9 mouse cellular contexts compared by ENCODE assay signal in the genomic region with DNA sequence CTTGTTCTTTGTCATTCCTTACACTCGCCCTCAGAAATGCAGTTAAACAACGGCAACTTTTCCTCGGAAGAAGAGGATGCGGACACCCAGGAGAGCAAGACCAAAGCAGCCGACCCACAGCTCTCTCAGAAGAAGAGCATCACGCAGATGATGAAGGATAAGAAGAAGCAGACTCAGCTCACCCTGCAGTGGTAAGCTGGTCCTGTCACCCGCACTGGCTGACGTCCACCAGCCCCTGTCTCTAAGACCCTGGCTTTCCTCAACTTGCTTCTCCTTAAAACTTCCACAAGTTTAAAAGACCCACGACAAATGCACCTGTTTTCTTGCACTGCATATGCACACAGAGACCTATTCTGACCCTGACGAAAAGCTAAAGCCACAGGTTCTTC. TPM values are rescaled to one million over a fixed set of nuclear protein-coding genes. Genes with fewer than 3 reads are reported as not detected.
A peak's percentile ranks its signal among the peaks of the same experiment; 100 is the strongest.
DNase-seq lines count a peak whose midpoint lies in the region; ATAC-seq and TF ChIP-seq lines count a peak whose summit lies in the region.
"Had no signal": no experiment of that assay in that cellular context is flagged by ENCODE, and none has a peak within 500 bp of the region (broad histone marks: within the 10 kb centered on the region; RNA-seq: fewer than 3 reads in every experiment).

No protein-coding gene starts in this region.

- no peaks in the 10 kb centered on the region for H3K9me3 ChIP-seq in liver, embryonic 13.5 days (replicated peaks)
- no peaks in the 10 kb centered on the region for H3K9me3 ChIP-seq in stomach, postnatal 0 days (ENCODE audit: control insufficient read depth, low read length)

- peak overlapping the region; percentile 30; the same call in 1 of the 2 replicates for H3K4me3 ChIP-seq in testis, adult 2 months (ENCODE audit: control insufficient read depth, low read depth, low read length)
- peak overlapping the region; percentile 37; the same call in 1 of the 2 replicates for H3K4me3 ChIP-seq in liver, embryonic 13.5 days (replicated peaks)
- no peak overlapping the region for H3K4me3 ChIP-seq in stomach, postnatal 0 days (ENCODE audit: low read depth, low read length)

- TF ChIP-seq EP300 in stomach, postnatal 0 days (optimal IDR thresholded peaks at IDR 0.05) = no peak

- peak overlapping the region; percentile 59 for H3K4me2 ChIP-seq in liver, embryonic 13.5 days
- H3K4me2 ChIP-seq in stomach, postnatal 0 days (replicated peaks; ENCODE audit: low read depth) = peak overlapping the region; percentile 65

- WGBS in liver, embryonic 13.5 days (ENCODE audit: insufficient replicate concordance) = 10% methylated on average over 10 of the region's 10 CpGs
- 10% methylated on average over 10 of the region's 10 CpGs for WGBS in stomach, postnatal 0 days

- H3K36me3 ChIP-seq in testis, adult 2 months (ENCODE audit: control insufficient read depth, insufficient read depth, low read length) = no peaks in the 10 kb centered on the region
- H3K36me3 ChIP-seq in liver, embryonic 13.5 days = no peaks in the 10 kb centered on the region
- no peaks in the 10 kb centered on the region for H3K36me3 ChIP-seq in stomach, postnatal 0 days (ENCODE audit: control insufficient read depth, insufficient read depth, low read length)

- no peak for DNase-seq in frontal cortex, adult 2 months (ENCODE audit: extremely low spot score in 1 of 2, low spot score in 1 of 2)
- no peak for DNase-seq in testis, postnatal 10 days (ENCODE audit: low spot score)
- DNase-seq in liver, embryonic 13.5 days = no peak
- no peak for DNase-seq in stomach, postnatal 0 days (ENCODE audit: low spot score)
- DNase-seq in cerebellum, adult 18-20 months = no peak

- no peak overlapping the region for H3K9ac ChIP-seq in liver, embryonic 13.5 days
- no peak overlapping the region for H3K9ac ChIP-seq in stomach, postnatal 0 days (ENCODE audit: low read length)

- no peak for TF ChIP-seq CTCF in testis, adult 2 months (IDR thresholded peaks at IDR 0.05; ENCODE audit: control insufficient read depth, insufficient read depth, insufficient replicate concordance, low read depth, low read length)
- TF ChIP-seq CTCF in stomach, postnatal 0 days (IDR thresholded peaks at IDR 0.05; ENCODE audit: low read depth) = no peak

- peaks cover 4% of the 10 kb centered on the region for H3K4me1 ChIP-seq in testis, adult 2 months (ENCODE audit: control insufficient read depth, insufficient read depth, low read length)
- H3K4me1 ChIP-seq in liver, embryonic 13.5 days (replicated peaks) = no peaks in the 10 kb centered on the region
- H3K4me1 ChIP-seq in stomach, postnatal 0 days (replicated peaks; ENCODE audit: control insufficient read depth, insufficient read depth) = no peaks in the 10 kb centered on the region

- no peaks in the 10 kb centered on the region for H3K27me3 ChIP-seq in testis, adult 2 months (ENCODE audit: control insufficient read depth, insufficient read depth, low read length)
- H3K27me3 ChIP-seq in liver, embryonic 13.5 days = peaks cover 25% of the 10 kb centered on the region
- H3K27me3 ChIP-seq in stomach, postnatal 0 days (ENCODE audit: control insufficient read depth, insufficient read depth, low read length) = no peaks in the 10 kb centered on the region

- ATAC-seq in frontal cortex, adult (ENCODE audit: low TSS enrichment) = 0 out of 2 replicates have a peak, but pooled peaks have one; percentile 41
- no peak for ATAC-seq in liver, embryonic 13.5 days (ENCODE audit: low read depth)
- no peak for ATAC-seq in stomach, postnatal 0 days (ENCODE audit: low FRiP score, low TSS enrichment)
- no peak for ATAC-seq in inflammation-experienced regulatory T-cells, adult 6 months

- H3K27ac ChIP-seq in testis, adult 2 months (ENCODE audit: control insufficient read depth, insufficient read depth, low read depth, low read length) = no peak overlapping the region
- no peak overlapping the region for H3K27ac ChIP-seq in liver, embryonic 13.5 days
- H3K27ac ChIP-seq in stomach, postnatal 0 days (replicated peaks) = no peak overlapping the region
- H3K27ac ChIP-seq: macrophage had no signal

- no peak for TF ChIP-seq POLR2A in testis, adult 2 months (IDR thresholded peaks at IDR 0.05; ENCODE audit: control insufficient read depth, low read depth, low read length)

RNA-seq across cellular contexts. Expression of a gene that starts 0.7 kb away (rescaled TPM):
- polyA plus RNA-seq in frontal cortex, adult 2 months (2012; rRNA removed) = not detected in 2 replicates
- 0.95 and 1.1 TPM in 2 replicates for polyA plus RNA-seq in testis, adult 2 months (2012; rRNA removed)
- not detected in 2 replicates for polyA plus RNA-seq in liver, embryonic 13.5 days (2015; fragmentation: Nextera tagmentation; extraction: Ambion mirVana)
- polyA plus RNA-seq in stomach, postnatal 0 days (2015; fragmentation: Nextera tagmentation; extraction: Ambion mirVana) = 0.29 and 0.53 TPM in 2 replicates
- polyA plus RNA-seq in inflammation-experienced regulatory T-cells, adult 6 months (2017; shearing (Covaris generic)) = not detected
- polyA plus RNA-seq: macrophage had no signal

RNA-seq across cellular contexts. Expression of a gene that starts 47.0 kb away (rescaled TPM):
- not detected in 2 replicates for polyA plus RNA-seq in frontal cortex, adult 2 months (2012; rRNA removed)
- 0.10 and 0.14 TPM in 2 replicates for polyA plus RNA-seq in testis, adult 2 months (2012; rRNA removed)
- not detected in 2 replicates for polyA plus RNA-seq in liver, embryonic 13.5 days (2015; fragmentation: Nextera tagmentation; extraction: Ambion mirVana)
- 0.05 and 0.11 TPM in 2 replicates for polyA plus RNA-seq in stomach, postnatal 0 days (2015; fragmentation: Nextera tagmentation; extraction: Ambion mirVana)
- polyA plus RNA-seq in inflammation-experienced regulatory T-cells, adult 6 months (2017; shearing (Covaris generic)) = not detected
- polyA plus RNA-seq: macrophage had no signal
